ENCODE assay signal across 16 mouse cellular contexts in genomic region chr12:118373250-118373649, GRCm38 (mm10).
DNase-seq lines count a peak whose midpoint lies in the region; TF ChIP-seq lines count a peak whose summit lies in the region.
"Had no signal": no experiment of that assay in that cellular context is flagged by ENCODE, and none has a peak within 500 bp of the region (broad histone marks: within the 10 kb centered on the region; RNA-seq: fewer than 3 reads in every experiment).

No protein-coding gene starts in this region.

- intact Hi-C loops in left cerebral cortex, postnatal 36 days (cut with DNase I): no loop called here

- no peaks in the 10 kb centered on the region for H3K27me3 ChIP-seq in thymus, adult 2 months (ENCODE audit: control insufficient read depth, insufficient read depth, low read length)

- peak; percentile 7 to 19 for DNase-seq in layer of hippocampus, adult 18-20 months (ENCODE audit: low spot score in 2 of 2)
- DNase-seq in layer of hippocampus, adult 9-10 months (ENCODE audit: low spot score): no peak
- no peak for DNase-seq in thymus, adult 2 months
- no peak for DNase-seq in thymus, postnatal 25 days
- DNase-seq in left cerebral cortex, postnatal 36 days (ENCODE audit: low spot score in 2 of 2): peak; percentile 23 to 30
- no peak for DNase-seq in kidney, adult 11 months
- DNase-seq in embryo, embryonic 9.5 days (ENCODE audit: extremely low spot score): no peak
- DNase-seq in retina, embryonic 14.5 days (ENCODE audit: low spot score): no peak
- DNase-seq: gastrocnemius, postnatal 25 days; heart, postnatal 4 days; kidney, postnatal 14 days; lung, adult 18-20 months; lung, postnatal 4 days; retina, postnatal 1 day; thymus, postnatal 4 days had no signal

- no peak overlapping the region for H3K4me3 ChIP-seq in thymus, adult 2 months (ENCODE audit: control insufficient read depth, insufficient read depth, low read length)

- H3K4me1 ChIP-seq in thymus, adult 2 months (replicated peaks; ENCODE audit: control insufficient read depth, insufficient read depth, low read length): peaks cover 26% of the 10 kb centered on the region

- no peak for TF ChIP-seq CTCF in thymus, adult 2 months (IDR thresholded peaks at IDR 0.05; ENCODE audit: borderline replicate concordance, control insufficient read depth, extremely low read depth, insufficient read depth, low read length, poor library complexity)

- H3K36me3 ChIP-seq in thymus, adult 2 months (ENCODE audit: control insufficient read depth, insufficient read depth, low read length): no peaks in the 10 kb centered on the region
- H3K36me3 ChIP-seq: G1E had no signal

- no peak for TF ChIP-seq POLR2A in thymus, adult 2 months (IDR thresholded peaks at IDR 0.05; ENCODE audit: control insufficient read depth, extremely low read depth, insufficient read depth, low read length, poor library complexity)

- peak overlapping the region; percentile 63; the same call in 1 of the 2 replicates for H3K27ac ChIP-seq in thymus, adult 2 months (ENCODE audit: control insufficient read depth, insufficient read depth, low read length)

- 12% methylated on average over 6 of the region's 6 CpGs for WGBS in thymus, adult 2 months

Comparison
In these comparisons a context has a peak if more than half of its experiments do, and no peak if none do; other contexts are left out.
1. DNase-seq: peak in layer of hippocampus, adult 18-20 months (2 of 2) and left cerebral cortex, postnatal 36 days (2 of 2); none in layer of hippocampus, adult 9-10 months (single experiment), thymus, adult 2 months (single experiment), thymus, postnatal 25 days (single experiment), kidney, adult 11 months (single experiment), embryo, embryonic 9.5 days (single experiment) and retina, embryonic 14.5 days (single experiment).